Mouse (Mus musculus) midbrain, embryonic 14.5 days (tissue): ENCODE measurements around the gene Them5. TPM values are rescaled to one million over a fixed set of nuclear protein-coding genes. Genes with fewer than 3 reads are reported as not detected.

Experiments
- polyA plus RNA-seq: library from polyadenylated mRNA; unstranded; fragments of >200 nt; fragmentation: Nextera tagmentation; extraction: Ambion mirVana; gene quantifications from 2 replicates; pipeline ENCODE4 v1.2.1, GENCODE M21; 2014

The Them5 gene
- polyA plus RNA-seq, 1 experiment from 2014 or later: not detected

Other genes with a start within 250 kb of the Them5 start
- gene Gm10696, start 163.9 kb upstream of the Them5 start, polyA plus RNA-seq: not detected in 2 replicates
- not detected in 2 replicates for gene Gm5286, start 145.4 kb upstream of the Them5 start, polyA plus RNA-seq
- gene Gm4778, start 78.1 kb upstream of the Them5 start, polyA plus RNA-seq: not detected in 2 replicates
- gene Them4, start 32.0 kb upstream of the Them5 start, polyA plus RNA-seq: 57.5 and 59.7 TPM in 2 replicates
- gene C2cd4d, start 20.3 kb downstream of the Them5 start, polyA plus RNA-seq: 2.6 and 3.1 TPM in 2 replicates
- 0.30 and 0.43 TPM in 2 replicates for gene Rorc, start 30.7 kb downstream of the Them5 start, polyA plus RNA-seq
- 0.67 and 1.1 TPM in 2 replicates for gene Lingo4, start 56.4 kb downstream of the Them5 start, polyA plus RNA-seq
- gene Tdrkh, start 71.2 kb downstream of the Them5 start, polyA plus RNA-seq: 50.6 and 55.3 TPM in 2 replicates
- 52.6 and 54.1 TPM in 2 replicates for gene Mrpl9, start 101.2 kb downstream of the Them5 start, polyA plus RNA-seq
- 0.36 and 1.2 TPM in 2 replicates for gene Oaz3, start 101.8 kb downstream of the Them5 start, polyA plus RNA-seq
- gene Celf3, start 136.2 kb downstream of the Them5 start, polyA plus RNA-seq: 321 and 376 TPM in 2 replicates
- 23.8 and 30.8 TPM in 2 replicates for gene Riiad1, start 138.2 kb downstream of the Them5 start, polyA plus RNA-seq
- 66.8 and 71.0 TPM in 2 replicates for gene Snx27, start 240.6 kb downstream of the Them5 start, polyA plus RNA-seq